Mouse (Mus musculus): Measurements from ENCODE around the gene Gnb5.
A peak's percentile ranks its signal among the peaks of the same experiment; 100 is the strongest.
"Not testable (repeated sequence)": the region's sequence is repeated elsewhere in the genome, so short reads cannot be mapped to it uniquely, and the experiment has no call there.

Gnb5 gene

GRCm38 (mm10) chr9:75357087-75357654 is 51.1 kb downstream of the Gnb5 start:
- no peak for DNase-seq (ENCODE audit: low spot score)

GRCm38 (mm10) chr9:75361699-75362098 is 55.6 kb downstream of the Gnb5 start:
- DNase-seq (ENCODE audit: low spot score), result peak; percentile 92

- peak; percentile 89 for DNase-seq (ENCODE audit: low spot score)
Measured at GRCm38 (mm10) chr9:75362201-75362600, 56.1 kb downstream of the Gnb5 start.

GRCm38 (mm10) chr9:75363001-75363400 is 56.9 kb downstream of the Gnb5 start:
- peak; percentile 74 for DNase-seq (ENCODE audit: low spot score)

- not testable (repeated sequence) for DNase-seq (ENCODE audit: low spot score)
Measured at GRCm38 (mm10) chr9:75363702-75364101, 57.6 kb downstream of the Gnb5 start.

- no peak for DNase-seq (ENCODE audit: low spot score)
Measured at GRCm38 (mm10) chr9:75365195-75365594, 59.1 kb downstream of the Gnb5 start.

GRCm38 (mm10) chr9:75366191-75366590 is 60.1 kb downstream of the Gnb5 start:
- no peak for DNase-seq (ENCODE audit: low spot score)

GRCm38 (mm10) chr9:75368779-75369178 is 62.7 kb downstream of the Gnb5 start:
- no peak for DNase-seq (ENCODE audit: low spot score)

GRCm38 (mm10) chr9:75375606-75376005 is 69.5 kb downstream of the Gnb5 start:
- DNase-seq (ENCODE audit: low spot score), result peak; percentile 62

- no peak for DNase-seq (ENCODE audit: low spot score)
Measured at GRCm38 (mm10) chr9:75376428-75376827, 70.3 kb downstream of the Gnb5 start.

GRCm38 (mm10) chr9:75378774-75379173 is 72.7 kb downstream of the Gnb5 start:
- DNase-seq (ENCODE audit: low spot score), result no peak

- no peak for DNase-seq (ENCODE audit: low spot score)
Measured at GRCm38 (mm10) chr9:75382825-75383224, 76.7 kb downstream of the Gnb5 start.

GRCm38 (mm10) chr9:75383785-75384184 is 77.7 kb downstream of the Gnb5 start:
- DNase-seq (ENCODE audit: low spot score), result no peak

- peak; percentile 42 for DNase-seq (ENCODE audit: low spot score)
Measured at GRCm38 (mm10) chr9:75384337-75384962, 78.4 kb downstream of the Gnb5 start.

- DNase-seq (ENCODE audit: low spot score), result peak; percentile 95
Measured at GRCm38 (mm10) chr9:75385218-75385974, 79.3 kb downstream of the Gnb5 start.

- no peak for DNase-seq (ENCODE audit: low spot score)
Measured at GRCm38 (mm10) chr9:75393251-75393650, 87.2 kb downstream of the Gnb5 start.

Measured in adipocyte (in vitro differentiated cells).